Mouse (Mus musculus) thymus, adult 2 months (tissue): Measurements from ENCODE around the gene Kitl. TPM values are rescaled to one million over a fixed set of nuclear protein-coding genes. Genes with fewer than 3 reads are reported as not detected.
A peak's percentile ranks its signal among the peaks of the same experiment; 100 is the strongest.

Experiments
- DNase-seq: peaks from one replicate; pipeline ENCODE4 v3.0.0; 2021
- H3K27ac ChIP-seq: fragments of 200-500 bp; 2 replicates; pipeline ENCODE4 v1.5.1; 2012; ENCODE audit warnings: low read length, control low read depth; ENCODE audit not compliant: control insufficient read depth, insufficient read depth
- H3K27me3 ChIP-seq: fragments of 200-500 bp; 2 replicates; pipeline ENCODE4 v1.6.1; 2012; ENCODE audit warnings: mild to moderate bottlenecking, low read length, moderate library complexity, mixed read lengths; ENCODE audit not compliant: control insufficient read depth, insufficient read depth
- H3K36me3 ChIP-seq: fragments of 200-500 bp; 2 replicates; pipeline ENCODE4 v1.6.1; 2012; ENCODE audit warnings: mild to moderate bottlenecking, low read length, moderate library complexity; ENCODE audit not compliant: control insufficient read depth, insufficient read depth
- H3K4me1 ChIP-seq: fragments of 200-500 bp; replicated peaks from 2 replicates; pipeline ENCODE4 v1.6.1; 2012; ENCODE audit warnings: low read length; ENCODE audit not compliant: control insufficient read depth, insufficient read depth
- H3K4me3 ChIP-seq: fragments of 200-500 bp; 2 replicates; pipeline ENCODE4 v1.5.1; 2012; ENCODE audit warnings: mild to moderate bottlenecking, low read length, control low read depth, moderate library complexity; ENCODE audit not compliant: control insufficient read depth, insufficient read depth
- CTCF ChIP-seq: fragments of 200-500 bp; IDR thresholded peaks from 2 replicates; pipeline ENCODE4 v1.5.1; 2012; ENCODE audit warnings: mild to moderate bottlenecking, control low read depth, low read length, moderate library complexity, borderline replicate concordance; ENCODE audit not compliant: control insufficient read depth, poor library complexity, insufficient read depth; ENCODE audit errors: extremely low read depth
- POLR2A ChIP-seq: fragments of 200-500 bp; IDR thresholded peaks from 2 replicates; pipeline ENCODE4 v1.6.1; 2012; ENCODE audit warnings: mild to moderate bottlenecking, low read length, control low read depth, moderate library complexity; ENCODE audit not compliant: control insufficient read depth, poor library complexity, insufficient read depth; ENCODE audit errors: extremely low read depth
- WGBS: fragments of 180-500 bp; shearing (Covaris S2); methylation state at CpG from one replicate; pipeline ENCODE4 v1.1.7; 2018; 5-methylcytosine and 5-hydroxymethylcytosine counted together
- polyA plus RNA-seq: library from polyadenylated mRNA; depleted of rRNA; stranded (reverse); fragments of >200 nt; gene quantifications from 2 replicates; pipeline ENCODE4 v1.2.3, GENCODE M21; 2012; rRNA removed

Gene Kitl
- polyA plus RNA-seq: 9.0 and 13.4 TPM in 2 replicates

DNA sequence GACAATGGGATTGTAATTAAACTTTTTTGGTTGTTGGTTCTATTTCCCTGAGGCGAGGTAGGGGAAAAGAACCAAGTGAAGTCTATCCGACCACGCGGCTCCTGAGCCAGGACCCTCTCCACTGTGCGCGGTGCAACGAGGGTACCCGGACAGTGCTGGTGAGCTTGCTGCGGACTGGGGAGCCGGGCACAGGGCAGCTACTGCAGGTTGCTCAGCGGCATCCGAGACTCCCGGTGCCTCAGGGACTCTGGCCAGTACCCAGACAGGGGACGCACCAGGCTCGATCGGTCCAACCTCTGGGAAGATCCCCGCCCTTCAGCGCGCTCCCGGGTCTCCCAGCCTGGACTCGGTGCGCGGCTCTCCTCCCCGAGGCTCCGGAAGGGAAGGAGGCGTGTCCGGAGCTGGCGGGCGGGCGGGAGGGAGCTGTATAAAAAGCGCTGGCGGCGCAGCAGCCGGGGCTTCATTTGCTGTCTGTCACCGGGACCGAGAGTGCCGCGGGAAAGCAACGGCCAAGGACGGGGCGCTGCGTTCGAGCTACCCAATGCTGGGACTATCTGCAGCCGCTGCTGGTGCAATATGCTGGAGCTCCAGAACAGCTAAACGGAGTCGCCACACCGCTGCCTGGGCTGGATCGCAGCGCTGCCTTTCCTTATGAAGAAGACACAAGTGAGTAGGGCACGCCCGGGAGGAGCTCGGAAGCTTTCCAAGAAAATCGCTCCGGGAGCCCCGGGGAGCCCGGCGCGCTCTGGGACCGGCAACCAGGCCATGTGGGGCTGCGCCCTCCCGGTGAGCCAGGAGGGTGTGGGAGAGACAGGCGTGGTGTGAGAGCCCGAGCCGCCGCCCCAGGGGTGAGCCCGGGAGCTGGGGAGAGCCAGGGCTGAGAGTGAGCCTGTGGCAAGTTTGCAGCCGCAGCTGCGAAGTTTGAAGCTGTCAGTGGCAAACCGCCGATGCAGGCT is at the start of gene Kitl:
TSS of gene Kitl (plus strand) at position 261 of the 956 bp plus-strand sequence.
- no peaks in the 10 kb centered on the region for H3K4me1 ChIP-seq
- DNase-seq: no peak
- no peak within 1 kb of the TSS for H3K27ac ChIP-seq
- peaks cover 3% of the 10 kb centered on the region; the same call in 1 of the 2 replicates for H3K27me3 ChIP-seq
- under 1% methylated on average over 70 of the region's 70 CpGs for WGBS
- no peak for TF ChIP-seq POLR2A
- TF ChIP-seq CTCF: no peak
- no peaks in the 10 kb centered on the region for H3K36me3 ChIP-seq
- H3K4me3 ChIP-seq: peak within 1 kb of the TSS; percentile 12

DNA sequence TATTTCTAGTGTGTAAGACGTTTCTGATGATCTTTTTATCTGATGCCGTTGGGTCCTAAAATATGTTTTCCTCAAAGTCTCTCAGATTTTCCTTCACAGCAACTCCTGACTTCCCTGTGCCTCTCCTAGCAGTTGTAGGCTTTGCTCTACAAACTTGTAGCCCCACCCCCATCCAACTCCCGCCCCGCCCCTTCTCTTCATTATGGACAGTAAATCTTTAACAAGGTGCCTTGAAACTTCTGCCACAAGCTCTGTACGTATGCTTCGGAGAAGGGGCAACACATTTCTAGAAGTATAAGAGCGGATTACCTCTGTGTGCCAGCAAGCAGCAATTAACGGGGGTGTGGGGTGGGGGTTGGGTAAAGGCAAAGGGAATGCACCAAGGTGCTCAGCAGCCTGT is 42.6 kb upstream of the Kitl start:
- no peak for DNase-seq
- no peaks in the 10 kb centered on the region for H3K27me3 ChIP-seq
- H3K4me1 ChIP-seq: no peaks in the 10 kb centered on the region
- no peak overlapping the region for H3K4me3 ChIP-seq
- H3K27ac ChIP-seq: no peak overlapping the region
- TF ChIP-seq CTCF (no peak), POLR2A (no peak)
- H3K36me3 ChIP-seq: no peaks in the 10 kb centered on the region
- 83% methylated on average over 8 of the region's 8 CpGs for WGBS

DNA sequence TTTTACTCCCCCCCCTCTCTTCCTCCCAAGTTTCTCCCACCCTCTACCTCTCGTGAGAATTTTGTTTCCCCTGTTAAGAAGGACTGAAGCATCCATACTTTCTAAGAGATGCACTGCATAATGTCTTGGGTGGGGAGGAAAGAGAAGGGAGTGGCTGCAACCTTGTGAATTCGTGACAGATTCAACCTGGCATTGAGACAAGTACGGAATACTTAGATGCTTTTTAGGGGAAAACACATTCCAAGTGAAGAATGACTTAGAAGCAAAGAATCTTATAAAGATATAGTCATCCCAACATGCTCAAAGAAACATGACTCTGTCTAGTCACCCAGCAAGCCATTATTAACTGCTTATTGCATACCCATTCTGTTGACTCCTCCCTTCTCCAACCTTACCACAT is 35.3 kb upstream of the Kitl start:
- WGBS: 88% methylated on average over 3 of the region's 3 CpGs

DNA sequence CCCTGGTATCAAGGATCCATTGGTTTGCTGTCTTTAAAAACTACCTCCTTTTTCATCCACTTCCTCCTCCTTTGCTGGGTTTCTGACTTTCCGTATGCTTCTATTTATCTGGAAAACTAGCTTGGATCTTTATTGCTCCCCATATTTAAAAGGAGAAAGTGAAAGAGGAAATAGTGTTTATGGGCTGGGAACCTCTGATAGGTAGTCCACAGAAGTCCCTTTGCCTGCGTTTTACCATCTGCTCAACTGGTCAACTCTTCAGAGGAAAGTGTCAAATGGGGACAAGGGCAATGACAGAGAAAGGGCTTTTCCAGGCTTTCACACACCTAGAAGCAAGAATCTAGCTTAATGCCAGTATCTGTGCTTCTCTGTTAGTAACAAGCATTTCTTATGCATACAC is 34.5 kb upstream of the Kitl start:
- Histone ChIP-seq H3K4me3 (no peak overlapping the region), H3K27ac (no peak overlapping the region), H3K4me1 (no peaks in the 10 kb centered on the region), H3K27me3 (no peaks in the 10 kb centered on the region), H3K36me3 (no peaks in the 10 kb centered on the region)
- no peak for DNase-seq
- no peak for TF ChIP-seq POLR2A
- no peak for TF ChIP-seq CTCF
- WGBS: 66% methylated on average over 2 of the region's 2 CpGs

More for the DNA sequence above, 35.3 kb upstream of the Kitl start:
- H3K4me1 ChIP-seq: no peaks in the 10 kb centered on the region
- H3K27me3 ChIP-seq: no peaks in the 10 kb centered on the region
- no peak overlapping the region for H3K4me3 ChIP-seq
- H3K27ac ChIP-seq: no peak overlapping the region
- DNase-seq: no peak
- H3K36me3 ChIP-seq: no peaks in the 10 kb centered on the region
- TF ChIP-seq CTCF: no peak
- TF ChIP-seq POLR2A: no peak

DNA sequence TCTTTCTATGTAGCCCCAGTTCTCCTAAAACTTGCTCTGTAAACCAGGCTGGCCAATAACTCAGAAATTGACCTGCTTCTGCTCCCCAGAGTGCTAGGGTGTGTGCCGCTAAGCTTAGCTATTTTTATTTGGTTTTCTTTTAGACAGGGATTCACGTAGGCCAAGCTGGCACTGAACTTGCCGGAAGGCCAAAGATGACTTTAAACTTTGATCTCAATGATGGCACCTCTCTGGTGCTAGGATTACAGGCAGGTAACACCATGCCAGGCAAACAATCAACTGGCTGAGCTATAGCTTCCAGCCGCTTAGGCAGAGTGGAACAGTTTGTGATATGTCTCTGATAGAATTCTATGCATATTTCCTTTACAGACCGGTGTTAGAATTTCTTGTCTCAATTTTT is 33.5 kb upstream of the Kitl start:
- no peaks in the 10 kb centered on the region for H3K36me3 ChIP-seq
- no peaks in the 10 kb centered on the region for H3K27me3 ChIP-seq
- no peak overlapping the region for H3K27ac ChIP-seq
- TF ChIP-seq CTCF (no peak), POLR2A (no peak)
- no peak for DNase-seq
- WGBS: 98% methylated on average over 5 of the region's 5 CpGs
- H3K4me1 ChIP-seq: no peaks in the 10 kb centered on the region
- no peak overlapping the region for H3K4me3 ChIP-seq

DNA sequence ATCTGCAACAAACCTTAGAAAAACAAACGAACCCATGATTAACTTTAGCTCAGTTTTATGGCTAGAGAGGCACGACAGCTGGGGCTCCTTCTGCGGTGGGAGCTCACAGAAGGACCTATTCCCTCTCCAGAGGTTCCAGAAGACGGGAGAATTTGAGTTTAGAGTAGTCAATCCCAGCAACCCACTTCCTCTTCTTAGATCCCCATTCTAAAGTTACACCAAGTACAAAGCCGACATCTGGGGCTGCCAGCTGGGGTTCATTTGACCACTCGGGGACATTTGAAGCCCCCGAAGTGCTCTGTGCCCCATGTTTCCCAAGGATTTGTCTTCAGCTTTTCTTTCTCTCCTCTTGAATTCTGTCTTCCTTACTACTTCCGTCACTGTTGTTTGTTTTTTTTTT is 28.7 kb upstream of the Kitl start:
- WGBS: 19% methylated on average over 8 of the region's 8 CpGs
- no peak for TF ChIP-seq POLR2A
- TF ChIP-seq CTCF: no peak
- no peaks in the 10 kb centered on the region for H3K27me3 ChIP-seq
- no peak overlapping the region for H3K4me3 ChIP-seq
- no peak for DNase-seq
- no peaks in the 10 kb centered on the region for H3K36me3 ChIP-seq
- H3K4me1 ChIP-seq: no peaks in the 10 kb centered on the region
- H3K27ac ChIP-seq: no peak overlapping the region
